Mouse (Mus musculus): ENCODE measurements around the gene Klhdc4.

The Klhdc4 gene

DNA sequence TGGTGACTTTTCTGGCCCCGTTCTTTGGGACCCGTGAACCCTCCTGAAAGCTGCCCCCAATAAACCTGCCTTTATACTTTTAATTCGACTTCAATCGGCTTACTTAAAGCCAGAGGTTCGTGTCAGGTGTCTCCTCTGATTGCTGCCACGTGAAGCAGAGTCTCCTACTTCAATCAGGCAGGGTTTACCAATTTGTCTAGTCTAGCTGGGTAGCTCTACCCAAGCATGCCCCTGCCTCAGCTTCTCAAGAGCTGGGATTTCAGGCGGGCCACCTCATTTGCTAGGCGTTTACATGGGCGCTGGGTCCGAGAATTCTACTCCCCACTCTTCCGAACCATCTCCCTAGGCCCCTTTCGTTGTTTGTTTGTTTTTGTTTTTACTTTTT is 21.1 kb upstream of the Klhdc4 start:
- DNase-seq (ENCODE audit: low read depth in 1 of 2, low spot score in 2 of 2) = no peak

DNA sequence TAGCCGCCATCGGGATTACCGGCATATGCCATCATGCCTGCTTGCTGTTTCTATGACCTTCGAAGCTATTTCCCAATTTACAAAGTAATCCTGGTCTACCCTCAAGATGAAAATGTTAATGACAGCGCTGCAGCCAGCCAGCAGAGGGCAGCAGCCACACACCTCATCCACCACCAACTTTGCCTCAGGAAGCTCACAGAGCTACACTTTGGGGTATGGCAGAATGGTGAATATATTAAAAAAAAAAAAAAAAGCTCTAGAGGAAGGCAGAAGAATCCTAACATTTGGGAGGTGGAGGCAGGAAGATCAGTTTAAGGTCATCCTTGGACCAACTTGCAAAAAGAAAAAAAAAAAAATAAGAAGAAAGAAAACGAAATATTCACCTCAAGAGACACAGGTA is 20.6 kb upstream of the Klhdc4 start:
- peak in 1 of 2 experiments; percentile 59 for DNase-seq (ENCODE audit: low read depth in 1 of 2, low spot score in 2 of 2)

DNA sequence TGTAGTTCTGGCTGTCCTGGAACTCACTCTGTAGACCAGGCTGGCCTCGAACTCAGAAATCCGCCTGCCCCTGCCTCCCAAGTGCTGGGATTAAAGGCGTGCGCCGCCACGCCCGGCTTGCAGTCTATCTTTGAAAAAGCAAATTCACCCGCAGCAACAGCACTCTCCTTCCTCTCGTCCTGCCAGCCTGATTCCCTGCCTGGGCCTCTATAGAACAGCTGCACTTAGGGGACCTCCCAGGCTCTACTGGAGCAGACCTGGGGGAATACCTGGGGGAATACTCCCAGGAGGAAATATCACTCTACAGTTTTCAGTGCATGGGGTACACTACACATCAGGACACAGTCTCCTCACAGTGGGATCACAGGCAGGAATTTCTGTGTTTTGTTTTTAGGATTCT is 19.9 kb upstream of the Klhdc4 start:
- no peak for DNase-seq (ENCODE audit: low read depth in 1 of 2, low spot score in 2 of 2)

DNA sequence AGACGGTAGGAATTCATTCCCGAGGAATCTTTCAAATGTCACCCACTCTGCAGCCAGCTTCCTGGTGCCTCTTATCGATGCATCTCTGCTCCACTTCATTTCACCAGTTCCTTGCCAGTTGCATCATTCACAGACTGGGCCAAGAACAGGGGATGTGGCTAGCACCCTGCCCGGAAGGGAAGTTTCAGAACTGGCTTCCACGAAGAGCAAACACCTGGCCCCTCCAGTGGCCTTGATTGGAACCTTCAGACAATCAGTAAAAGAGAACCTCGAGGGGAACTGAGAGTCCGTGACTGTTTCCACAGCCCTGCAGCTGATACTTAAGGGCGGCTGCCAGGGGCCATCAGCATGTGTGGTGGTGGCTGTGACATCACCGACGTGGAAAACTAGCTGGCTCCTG is 19.1 kb upstream of the Klhdc4 start:
- peak in 1 of 2 experiments; percentile 14 for DNase-seq (ENCODE audit: low read depth in 1 of 2, low spot score in 2 of 2)

DNA sequence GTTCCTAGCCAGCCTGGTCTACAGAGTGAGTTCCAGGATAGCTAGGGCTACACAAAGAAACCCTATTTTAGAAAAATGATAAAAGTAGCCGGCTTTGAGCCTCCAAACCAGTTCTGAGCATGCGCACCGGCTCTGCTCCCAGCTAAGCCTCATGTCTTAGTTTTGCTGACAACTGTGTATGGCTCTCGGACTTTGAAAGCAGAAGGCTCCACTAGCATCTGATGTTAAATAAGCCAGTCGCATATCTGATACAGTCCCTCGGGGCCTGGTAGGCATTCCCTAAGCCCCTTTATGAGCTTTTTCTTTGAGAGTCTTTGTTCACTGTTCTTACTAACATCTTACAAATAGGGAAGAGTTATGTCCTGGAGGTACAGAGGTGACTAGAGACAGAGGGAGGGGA is 18.6 kb upstream of the Klhdc4 start:
- DNase-seq (ENCODE audit: low read depth in 1 of 2, low spot score in 2 of 2) = no peak

DNA sequence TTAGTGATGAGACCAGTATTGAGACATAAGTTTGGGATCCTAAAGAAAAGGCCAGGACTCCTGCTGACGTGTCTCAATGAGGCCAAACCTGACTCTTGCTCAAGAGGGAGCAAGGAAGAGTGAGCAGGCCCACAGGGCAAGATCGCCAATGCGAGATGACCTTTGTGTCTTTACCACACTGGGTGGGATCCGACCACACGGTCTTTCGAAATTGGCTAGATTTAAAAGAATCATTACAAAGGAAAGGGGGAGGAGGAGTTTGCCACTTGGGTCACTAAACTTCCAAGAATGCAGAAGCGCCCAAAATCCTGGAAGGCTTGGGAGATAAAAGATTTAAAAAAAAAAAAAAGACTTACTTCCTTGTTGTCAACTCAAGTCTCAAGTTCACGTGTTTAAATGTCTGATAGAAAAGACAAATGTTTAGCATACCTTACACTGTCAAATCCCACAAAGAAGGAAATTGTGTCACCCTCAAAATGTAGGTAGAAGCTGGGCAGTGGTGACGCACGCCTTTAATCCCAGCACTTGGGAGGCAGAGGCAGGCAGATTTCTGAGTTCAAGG is 18.0 kb upstream of the Klhdc4 start:
- no peak for DNase-seq (ENCODE audit: low read depth in 1 of 2, low spot score in 2 of 2)

DNA sequence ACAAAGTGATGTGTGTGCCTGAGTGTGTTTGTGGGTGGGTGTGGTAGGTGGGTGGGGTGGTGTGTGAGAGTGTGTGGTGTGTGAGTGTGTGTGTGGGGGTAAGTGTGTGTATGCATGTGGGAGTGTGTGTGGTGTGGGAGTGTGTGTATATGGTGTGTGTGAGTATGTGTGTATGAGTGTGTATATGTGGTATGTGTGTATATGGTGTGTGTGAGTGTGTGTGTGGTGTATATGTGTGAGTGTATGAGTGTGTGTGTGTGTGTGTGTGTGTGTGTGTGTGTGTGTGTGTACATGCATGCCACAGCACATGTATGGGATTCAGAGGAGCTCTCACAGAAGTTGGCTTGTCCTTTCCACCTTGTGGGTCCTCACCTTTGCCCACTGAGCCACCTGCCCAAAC is 17.4 kb upstream of the Klhdc4 start:
- no peak for DNase-seq (ENCODE audit: low read depth in 1 of 2, low spot score in 2 of 2)

DNA sequence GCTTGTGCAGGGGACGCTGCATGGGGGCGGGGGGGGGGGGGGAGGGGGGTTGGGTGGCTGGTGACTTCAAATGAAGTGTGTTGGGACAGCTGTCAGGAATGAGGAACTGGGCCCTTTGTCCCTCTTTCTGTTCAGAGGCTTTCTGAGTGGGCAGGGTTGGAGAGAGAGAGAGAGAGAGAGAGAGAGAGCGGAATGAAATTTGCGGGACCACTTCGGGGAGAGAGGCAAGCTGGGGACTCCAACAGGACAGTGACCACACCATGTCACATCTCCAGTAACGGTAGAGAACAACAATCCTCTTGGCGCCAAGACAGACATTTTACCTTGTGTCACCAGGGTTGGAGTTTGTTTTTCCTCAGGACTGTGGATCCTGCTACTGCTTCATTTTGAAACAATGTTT is 15.4 kb upstream of the Klhdc4 start:
- DNase-seq (ENCODE audit: low read depth in 1 of 2, low spot score in 2 of 2) = no peak

DNA sequence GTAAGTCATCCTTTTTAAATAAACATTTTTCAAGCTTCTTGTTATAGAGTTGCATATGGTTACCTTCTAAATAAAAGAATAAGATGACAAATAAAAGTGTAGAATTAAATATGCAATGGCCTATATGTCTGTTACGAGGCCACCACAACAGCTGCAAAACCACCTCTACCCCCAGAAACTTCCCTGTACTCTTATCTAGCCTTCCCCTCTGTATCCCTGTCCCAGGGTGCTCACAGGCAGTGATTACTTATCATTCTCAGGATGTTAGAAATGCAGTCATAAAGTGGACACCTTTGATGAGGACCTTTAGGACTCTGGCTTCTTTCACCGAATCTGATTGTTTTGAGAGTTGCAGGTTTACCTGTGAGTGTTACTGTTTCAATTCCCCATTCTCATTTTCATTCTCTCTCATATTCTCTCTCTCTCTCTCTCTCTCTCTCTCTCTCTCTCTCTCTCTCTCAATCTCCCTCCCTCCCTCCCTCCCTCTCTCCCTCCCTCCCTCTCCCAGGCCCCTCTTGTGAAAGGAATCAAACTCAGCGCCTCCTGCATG is 13.9 kb upstream of the Klhdc4 start:
- no peak for DNase-seq (ENCODE audit: low read depth in 1 of 2, low spot score in 2 of 2)

DNA sequence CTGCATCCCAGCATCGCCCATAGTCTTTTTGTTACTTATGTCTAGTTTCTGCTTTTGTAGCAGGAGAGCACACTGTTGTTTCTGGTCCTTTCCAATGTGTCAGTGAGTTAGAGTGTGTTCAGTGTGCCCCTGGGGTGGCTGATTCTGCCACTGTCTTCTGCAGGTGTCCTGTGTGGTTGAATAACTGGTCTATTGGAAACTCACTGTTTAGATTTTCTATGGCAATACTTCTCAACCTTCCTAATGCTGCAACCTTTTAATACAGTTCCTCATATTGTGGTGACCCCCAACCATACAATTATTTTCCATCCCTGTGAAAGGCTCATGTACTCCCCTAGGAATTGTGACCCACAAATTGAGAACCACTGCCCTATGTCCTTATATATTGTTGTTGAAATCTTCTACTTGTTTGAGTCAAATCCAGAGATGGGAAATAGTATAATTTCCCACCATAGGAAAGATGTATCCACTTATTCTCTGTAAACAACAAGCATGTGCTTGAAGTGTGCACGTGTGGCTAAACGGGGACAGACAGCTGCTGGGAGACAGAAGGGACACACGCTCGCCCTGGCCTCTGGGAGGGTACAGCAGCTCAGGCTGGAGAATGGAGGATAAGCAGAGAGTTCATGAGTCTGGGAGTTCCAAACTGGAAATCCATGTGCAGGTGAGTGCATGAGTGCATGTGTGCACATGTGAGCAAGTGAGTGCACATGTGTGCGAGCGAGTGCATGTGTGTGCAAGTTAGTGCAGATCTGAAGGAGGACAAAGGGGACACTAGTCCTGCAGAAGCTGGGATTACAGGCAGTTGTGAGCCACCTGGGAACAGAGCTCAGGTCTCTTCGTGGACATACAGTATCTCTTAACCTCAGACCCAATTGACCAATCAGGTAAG is 12.9 kb upstream of the Klhdc4 start:
- no peak for DNase-seq (ENCODE audit: low read depth in 1 of 2, low spot score in 2 of 2)

DNA sequence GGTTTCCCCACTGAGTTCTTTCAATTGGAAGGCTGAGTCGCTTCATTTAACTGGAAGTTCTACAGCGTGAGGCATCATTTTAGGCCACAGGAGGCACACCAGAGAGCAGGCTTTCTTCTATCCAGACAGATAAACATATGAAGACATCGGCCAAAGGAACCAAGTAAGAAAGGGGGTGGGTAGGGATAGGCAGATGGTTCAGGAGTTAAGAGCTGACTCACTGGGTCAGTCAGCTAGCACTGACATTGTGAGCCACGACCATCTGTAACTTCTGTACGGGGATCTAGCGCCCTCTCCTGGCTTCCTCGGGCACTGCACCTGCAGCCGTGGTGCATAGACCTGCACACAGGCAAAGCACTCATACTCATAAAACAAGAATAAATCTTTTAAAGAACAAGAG is 11.9 kb upstream of the Klhdc4 start:
- DNase-seq (ENCODE audit: low read depth in 1 of 2, low spot score in 2 of 2) = peak in 1 of 2 experiments; percentile 44

DNA sequence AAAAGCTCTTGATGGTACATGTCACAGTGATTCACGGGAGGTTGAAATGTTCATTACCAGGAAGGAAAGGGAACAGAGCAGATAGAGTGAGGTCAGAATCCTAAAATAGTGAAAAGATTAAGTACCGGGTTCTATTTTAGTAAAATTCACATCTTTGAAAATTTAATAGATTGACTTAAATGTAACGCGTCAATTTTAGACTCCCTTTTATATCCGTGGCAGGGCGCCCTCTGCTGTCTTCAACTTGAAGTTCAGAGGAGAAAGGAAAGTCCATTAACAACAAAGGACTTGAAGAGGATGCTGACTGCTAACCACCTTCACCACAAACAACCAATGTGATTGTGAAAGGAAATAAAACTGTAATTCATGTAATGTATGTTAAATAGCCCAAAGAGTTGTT is 3.1 kb upstream of the Klhdc4 start:
- DNase-seq (ENCODE audit: low read depth in 1 of 2, low spot score in 2 of 2) = peak in 1 of 2 experiments; percentile 58

DNA sequence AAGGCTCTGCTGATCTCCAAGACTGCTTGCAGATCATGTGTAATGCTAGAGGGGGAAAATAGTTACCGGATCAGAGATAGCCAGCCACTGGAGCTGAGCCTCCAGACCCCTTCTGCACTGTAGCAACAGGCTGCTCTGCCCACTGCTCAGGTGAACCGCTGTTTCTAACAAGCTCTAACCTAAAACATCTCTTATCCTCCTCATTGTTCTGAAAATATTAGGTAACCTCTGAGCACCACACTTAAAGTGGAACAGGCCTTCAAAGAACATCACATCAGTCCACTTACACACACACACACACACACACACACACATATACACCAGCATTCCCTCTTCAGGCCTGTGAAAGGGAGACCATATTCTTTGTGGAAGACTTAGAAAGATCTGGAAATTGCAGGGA is 2.7 kb upstream of the Klhdc4 start:
- DNase-seq (ENCODE audit: low read depth in 1 of 2, low spot score in 2 of 2) = no peak

DNA sequence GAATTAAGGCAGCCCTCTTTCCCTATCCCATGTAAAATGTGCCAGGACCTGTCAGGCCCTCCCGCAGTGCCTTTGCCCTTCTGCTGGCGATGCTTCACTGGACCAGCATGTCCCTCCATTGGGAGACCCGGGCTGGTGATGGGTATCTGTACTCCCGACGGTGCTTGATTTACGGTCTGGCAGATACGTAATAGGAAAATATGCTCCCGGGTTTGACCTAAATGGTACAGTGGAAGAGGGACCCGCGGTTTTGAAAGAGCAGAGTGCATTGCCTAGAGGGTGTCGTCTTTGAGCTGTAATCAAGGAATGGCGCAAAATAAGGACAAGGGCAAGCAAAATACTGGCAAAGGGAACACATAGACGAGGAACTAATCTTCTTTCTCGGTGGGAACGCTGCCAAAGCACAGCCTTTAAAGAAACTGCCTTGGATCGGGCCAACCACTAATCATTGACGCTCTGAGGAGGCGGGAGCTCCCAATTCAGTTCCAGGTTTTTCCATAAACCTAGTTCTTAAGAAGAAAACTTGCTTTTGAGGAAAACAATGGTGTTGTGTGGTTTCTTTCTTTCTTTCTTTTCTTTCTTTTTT is 501 bp upstream of the Klhdc4 start:
- DNase-seq (ENCODE audit: low read depth in 1 of 2, low spot score in 2 of 2) = no peak

DNA sequence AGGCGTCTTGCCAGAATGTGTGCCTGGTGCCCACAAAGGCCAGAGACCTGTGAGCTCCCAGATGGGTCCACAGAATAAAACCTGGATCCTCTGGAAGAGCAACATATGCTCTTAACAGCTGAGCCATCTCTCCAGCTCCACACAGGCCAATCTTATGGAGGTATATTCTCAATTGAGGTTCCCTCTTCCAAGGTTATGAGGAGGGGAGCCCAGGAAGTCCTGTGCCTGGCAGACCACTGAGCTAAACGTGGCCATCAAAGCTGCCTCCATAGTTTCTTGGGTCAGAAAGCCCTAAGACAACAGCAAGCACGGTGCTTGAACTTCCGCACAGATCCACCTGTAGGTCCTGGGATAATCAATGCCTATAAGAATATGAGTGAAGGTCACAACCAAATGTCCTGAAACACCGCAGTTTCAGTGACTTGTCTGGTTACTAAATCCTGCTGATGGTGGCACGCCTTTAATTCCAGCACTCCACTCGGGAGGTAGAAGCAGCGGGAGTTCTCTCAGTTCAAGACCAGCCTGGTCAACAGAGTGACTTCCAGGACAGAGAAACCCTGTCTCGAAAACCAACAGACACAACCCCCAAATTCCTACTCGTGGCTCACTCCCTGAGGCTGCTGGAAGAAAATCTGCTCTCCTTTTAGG is 869 bp downstream of the Klhdc4 start:
- DNase-seq (ENCODE audit: low read depth in 1 of 2, low spot score in 2 of 2) = no peak

DNA sequence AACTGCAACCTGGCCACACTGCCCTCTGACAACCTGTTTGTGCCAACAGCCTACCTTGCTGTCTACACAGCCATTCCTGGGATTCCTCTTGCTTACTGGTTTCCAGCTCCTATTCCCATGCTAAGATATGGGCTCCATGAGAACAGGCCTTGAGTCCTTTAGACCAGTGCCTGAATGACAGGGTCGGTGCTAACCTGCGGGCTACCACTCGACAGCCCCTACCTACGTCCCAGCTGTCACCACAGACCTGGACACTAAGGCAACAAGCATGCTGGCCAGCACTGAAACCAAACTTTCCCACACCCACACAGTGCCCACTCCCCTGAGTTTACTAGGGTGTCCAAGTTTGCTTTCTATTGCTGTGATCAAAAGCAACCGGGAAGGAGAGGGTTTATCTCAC is 1.6 kb downstream of the Klhdc4 start:
- DNase-seq (ENCODE audit: low read depth in 1 of 2, low spot score in 2 of 2) = no peak

DNA sequence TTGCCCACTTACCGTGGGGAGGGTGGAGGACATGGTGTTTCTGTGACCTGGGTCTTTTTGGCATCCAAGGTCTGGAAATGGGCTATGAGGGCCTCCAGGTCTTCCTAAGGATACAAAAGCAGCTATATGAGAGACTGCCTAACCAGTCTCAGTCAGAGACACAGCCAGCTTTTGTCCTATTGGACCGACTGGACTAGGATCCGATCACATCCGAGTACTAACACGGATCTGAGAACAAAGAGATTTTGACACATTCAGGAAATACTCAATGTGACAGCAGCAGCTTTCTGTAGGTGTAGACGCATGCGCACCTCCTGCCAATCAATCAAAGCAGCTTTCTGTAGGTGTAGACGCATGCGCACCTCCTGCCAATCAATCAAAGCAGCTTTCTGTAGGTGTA is 7.6 kb downstream of the Klhdc4 start:
- DNase-seq (ENCODE audit: low read depth in 1 of 2, low spot score in 2 of 2) = no peak

DNA sequence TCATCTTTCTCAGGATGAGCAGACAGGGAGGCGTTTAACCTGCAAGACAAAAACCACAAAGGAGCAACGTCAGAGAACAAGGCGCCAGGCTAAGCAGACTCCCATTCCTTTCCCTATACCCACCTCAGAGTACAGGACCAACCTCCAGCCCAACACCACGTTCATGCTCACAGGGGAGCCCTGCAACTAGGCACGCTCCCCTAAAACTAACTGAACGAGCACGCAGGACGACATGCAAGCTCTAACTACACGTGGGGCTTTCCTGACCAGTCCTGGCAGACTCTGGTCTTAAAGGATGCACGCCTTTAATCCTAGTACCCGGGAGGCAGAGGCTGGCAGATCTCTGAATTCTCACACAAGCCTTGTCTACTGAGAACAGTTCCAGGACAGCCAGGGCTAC is 8.0 kb downstream of the Klhdc4 start:
- no peak for DNase-seq (ENCODE audit: low read depth in 1 of 2, low spot score in 2 of 2)

DNA sequence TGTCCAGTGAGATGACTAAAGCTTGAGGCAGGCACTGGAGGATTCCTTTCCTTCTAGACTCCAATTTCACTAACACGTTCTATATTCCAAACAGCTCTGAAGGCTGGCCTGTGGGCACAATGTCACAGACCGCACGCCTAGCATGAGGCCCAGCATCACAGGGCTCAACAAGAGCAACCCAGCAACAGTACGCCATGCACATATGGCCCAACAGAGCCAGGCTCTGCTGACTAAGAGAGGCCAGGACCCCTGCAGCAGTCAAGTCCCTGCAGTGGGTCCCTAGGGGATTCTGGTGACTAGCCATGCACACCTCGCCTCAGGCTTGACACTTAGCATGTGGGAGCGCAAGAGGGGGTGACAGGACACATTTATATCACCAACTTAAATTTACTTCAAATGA is 8.5 kb downstream of the Klhdc4 start:
- no peak for DNase-seq (ENCODE audit: low read depth in 1 of 2, low spot score in 2 of 2)

DNA sequence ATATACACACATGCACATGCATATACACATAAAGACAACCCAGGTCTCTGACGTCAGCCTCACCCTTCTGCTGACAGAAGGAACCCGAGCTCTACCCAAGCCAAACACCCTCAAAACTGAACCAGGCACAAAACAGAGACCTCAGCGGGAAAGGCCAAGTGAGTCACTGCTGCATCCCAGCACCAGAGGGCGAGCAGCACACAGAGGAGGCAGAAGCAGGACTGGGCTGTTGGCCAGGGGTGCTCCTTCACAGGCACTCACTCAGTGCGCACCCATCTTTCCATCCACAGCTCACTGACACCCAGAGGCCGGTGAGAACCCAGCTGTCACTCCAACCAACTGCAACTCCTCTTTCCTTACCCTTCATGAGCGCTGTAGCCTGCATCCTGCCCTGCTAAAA is 11.1 kb downstream of the Klhdc4 start:
- no peak for DNase-seq (ENCODE audit: low read depth in 1 of 2, low spot score in 2 of 2)

DNA sequence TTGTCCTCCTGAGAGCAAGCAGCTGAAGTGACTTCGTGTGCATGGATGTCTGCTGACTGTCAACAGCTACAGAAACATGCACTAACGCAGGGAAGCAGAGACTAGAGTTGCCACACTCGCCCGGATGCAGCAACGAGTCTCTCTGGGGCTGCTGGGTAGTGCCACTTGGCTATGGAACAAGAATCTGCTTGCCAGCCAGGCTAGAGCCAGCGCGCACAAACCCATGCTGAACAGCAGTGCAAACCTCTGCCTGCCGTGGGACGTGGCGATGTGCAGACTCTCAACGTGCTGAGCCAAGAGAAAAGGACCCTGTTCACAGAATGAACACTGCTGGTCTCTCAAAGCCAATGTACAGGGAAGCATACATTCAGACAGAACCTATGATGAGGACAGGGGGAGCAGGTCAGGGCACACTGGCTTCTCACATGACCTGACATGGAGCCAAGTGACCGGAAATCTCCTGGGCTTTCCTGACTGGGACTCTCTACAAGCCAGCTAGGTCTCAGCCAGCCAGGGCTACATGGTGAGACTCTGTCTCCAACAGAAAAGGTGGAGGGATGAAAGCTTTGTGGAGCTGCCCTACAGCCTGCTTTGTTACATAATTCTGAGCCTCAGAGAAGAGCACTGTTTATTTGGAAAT is 17.3 kb downstream of the Klhdc4 start:
- no peak for DNase-seq (ENCODE audit: low read depth in 1 of 2, low spot score in 2 of 2)

Measured in monocyte, adult 2 months (primary cell).